Mouse (Mus musculus): ENCODE measurements at regions not wholly inside any gene's neighbourhood (a gene's known extent, or its start where the extent isn't known, plus 50 kb on each side); places are given as distances from the start of the nearest gene placed in this dataset.

DNA sequence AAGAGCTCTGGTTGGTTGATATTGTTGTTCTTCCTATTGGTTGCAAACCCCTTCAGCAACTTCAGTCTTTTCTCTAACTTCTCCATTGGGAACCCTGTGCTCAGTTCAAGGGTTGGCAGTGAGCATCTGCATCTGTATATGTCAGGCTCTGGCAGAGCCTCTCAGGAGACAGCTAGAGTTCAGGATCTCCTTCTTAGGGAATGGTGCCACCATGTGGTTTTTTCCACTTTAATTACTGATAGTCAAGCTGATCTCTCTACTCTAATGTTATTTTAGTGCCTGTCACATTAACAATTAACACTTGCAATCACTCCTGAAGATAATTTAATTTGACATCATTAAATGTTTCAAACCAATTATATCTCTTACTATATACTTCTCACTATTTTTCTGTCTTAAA is 550.4 kb downstream of the Gm597 start:
- no peak for ATAC-seq (ENCODE audit: insufficient number of reproducible peaks, low FRiP score, low TSS enrichment)

DNA sequence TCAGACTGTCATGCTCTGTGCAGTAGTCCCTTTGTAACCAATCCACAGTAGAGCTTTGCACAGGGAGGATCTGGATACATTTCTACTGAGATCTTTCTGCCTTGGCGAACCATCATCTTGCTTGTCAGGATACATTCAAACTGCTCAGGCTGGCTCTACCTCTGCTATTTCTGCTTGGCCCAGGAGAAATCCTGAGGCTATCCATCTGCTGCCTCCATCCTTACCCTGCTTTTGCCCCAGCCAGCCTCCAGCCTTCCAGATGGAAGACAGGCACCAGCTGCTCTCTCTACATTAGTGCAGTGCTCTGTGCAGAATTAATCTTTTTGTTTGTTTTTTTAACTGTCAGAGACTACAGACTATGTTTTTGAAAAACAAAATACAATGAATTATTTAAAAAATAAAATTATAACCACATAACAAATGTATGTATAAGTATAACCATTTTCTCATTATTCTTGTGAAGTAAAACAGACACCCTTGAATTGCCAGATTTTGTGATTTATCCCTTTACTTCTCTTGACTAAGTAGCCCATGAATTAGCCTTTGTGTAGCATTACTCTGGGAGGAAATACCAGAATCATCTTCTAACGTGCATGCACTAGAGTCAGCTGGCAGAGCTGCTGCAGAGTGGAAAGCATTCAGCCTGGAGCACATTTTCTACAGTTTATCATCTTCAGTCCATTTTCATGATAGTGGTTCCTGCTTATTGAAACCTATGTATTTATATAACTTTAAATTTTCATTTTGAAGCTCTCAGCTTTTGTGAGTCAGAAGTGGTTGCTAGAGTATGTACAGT is 565.6 kb downstream of the Gm597 start:
- ATAC-seq (ENCODE audit: insufficient number of reproducible peaks, low FRiP score, low TSS enrichment), result peak; percentile 99
